Mouse (Mus musculus) spleen, adult 12 weeks (tissue): ENCODE results near the gene Itga3.
"Not testable (repeated sequence)": the region's sequence is repeated elsewhere in the genome, so short reads cannot be mapped to it uniquely, and the experiment has no call there.

ENCODE experiments used
- DNase-seq: peaks from one replicate; pipeline ENCODE4 v3.0.0; 2022; ENCODE audit warnings: low spot score

Gene Itga3

DNA sequence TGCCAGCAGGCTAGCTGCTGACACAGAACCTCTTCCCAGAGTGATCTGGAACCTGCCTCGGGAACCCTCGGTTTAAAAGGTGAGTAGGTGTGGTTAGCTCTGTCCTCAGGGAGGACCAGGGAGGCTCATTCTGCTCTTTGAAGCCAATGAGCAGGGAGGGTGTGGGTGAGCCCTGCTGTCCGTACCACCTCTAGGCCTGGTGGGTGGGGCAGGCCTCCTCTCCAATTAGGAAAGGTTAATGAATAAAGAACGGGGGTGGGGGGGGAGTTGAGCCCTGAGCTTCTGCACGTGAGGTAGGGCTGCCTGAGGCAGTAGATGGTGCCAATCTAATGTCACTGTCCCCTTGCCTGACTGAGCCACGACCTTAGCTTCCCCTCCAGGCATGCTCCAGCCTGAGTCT is 43.7 kb downstream of the Itga3 start:
- DNase-seq: no peak

- DNase-seq: no peak
These were observed 48.6 kb downstream of the Itga3 start for GRCm38 (mm10) chr11:95027850-95028470.

- no peak for DNase-seq
These were observed 49.8 kb downstream of the Itga3 start for GRCm38 (mm10) chr11:95026849-95027248.

DNA sequence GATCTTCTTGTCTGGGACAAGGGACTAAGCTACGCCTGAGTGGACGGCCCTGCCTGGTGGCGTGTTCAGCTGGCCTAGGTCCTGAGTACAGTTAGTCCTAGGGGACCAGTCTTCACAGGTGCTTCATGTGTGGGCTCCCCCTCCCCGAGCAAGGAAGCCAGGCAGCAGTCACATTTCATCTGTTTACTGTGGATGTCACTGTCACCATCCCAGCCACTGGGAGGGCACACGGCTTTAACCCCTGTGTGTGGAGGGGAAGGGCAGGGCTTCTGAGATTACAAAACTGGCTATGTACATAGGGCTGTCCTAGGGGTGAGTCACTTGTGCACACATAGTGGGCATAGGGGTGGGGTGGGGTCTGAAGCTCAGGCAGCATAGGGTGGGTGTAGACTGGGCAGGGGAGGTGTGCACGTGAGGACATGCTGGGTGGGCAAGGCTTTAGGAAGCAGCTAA is 50.5 kb downstream of the Itga3 start:
- no peak for DNase-seq

DNA sequence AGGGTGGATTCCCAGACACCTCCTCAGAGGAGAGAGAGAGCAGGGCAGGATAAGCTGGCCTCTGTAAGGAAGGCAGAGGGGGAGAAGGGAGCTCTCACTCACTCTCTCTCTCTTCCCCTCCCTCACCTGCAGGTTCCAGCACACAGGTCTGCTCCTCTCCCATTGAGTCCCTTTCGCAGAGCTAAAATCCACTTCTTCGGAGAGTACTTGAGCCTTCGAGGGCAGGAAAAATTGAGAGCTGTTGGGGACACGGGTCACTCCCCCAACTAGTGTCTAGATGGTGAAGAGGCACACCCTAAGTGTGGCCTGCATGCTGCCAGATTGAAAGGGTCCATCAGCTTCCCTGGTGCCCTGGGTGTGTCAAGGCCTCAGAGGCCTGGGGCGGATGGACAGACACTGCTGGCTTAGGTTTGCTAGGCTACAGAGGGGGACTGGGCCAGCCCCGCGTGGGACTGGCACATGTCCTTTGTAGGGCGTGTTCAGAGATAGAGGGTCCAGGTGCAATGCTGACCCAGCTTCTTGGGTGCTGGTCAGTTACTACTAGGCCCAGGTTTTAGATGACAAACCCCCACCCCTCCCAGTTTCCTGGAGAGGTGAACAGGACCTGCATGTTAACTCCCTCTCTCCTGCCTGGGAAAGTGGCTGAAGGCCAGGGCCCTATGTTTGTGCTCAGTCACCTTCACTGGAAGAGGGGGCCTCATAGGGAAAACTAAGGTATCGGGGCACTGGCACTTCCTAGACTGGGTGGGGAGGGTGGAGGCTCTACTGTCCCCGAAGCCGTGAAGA is 51.2 kb downstream of the Itga3 start:
- no peak for DNase-seq

DNA sequence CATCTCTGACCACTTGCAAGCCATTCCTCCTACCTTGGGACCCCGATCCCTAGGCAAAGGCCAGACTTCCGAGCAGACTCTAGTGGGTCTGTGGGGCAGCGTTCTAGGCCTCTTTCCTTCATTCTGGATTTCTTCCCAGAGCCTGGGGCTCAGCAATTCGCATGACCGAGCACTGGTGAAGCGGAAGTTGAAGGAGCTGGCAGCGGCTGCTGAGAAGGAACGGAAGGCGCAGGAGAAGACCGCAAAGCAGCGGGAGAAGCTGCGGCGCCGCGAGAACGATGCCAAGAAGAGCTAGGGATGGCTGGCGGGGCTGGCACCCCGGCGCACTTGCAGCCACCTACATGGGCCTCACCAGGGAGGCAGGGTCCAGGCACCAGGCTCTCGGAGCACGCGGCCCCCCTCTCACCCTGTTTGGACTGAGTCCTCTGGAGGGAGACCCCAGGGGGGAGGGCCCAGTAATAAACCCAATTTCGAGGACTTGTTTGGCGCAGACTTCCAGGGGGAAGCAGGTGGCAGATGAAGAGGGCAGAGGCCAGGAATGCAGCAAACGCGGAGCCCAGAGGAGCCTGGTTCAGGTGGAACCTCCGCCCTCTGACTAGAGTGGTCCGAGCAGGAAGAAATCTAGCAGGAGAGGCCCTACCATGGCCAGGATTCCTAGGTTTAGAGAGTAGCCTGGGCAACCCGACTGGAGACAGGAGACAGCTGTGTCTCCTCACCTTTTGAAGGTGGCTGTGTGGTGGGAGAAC is 52.0 kb downstream of the Itga3 start:
- DNase-seq: no peak

GRCm38 (mm10) chr11:95023481-95023880 is 53.1 kb downstream of the Itga3 start:
- DNase-seq: no peak

- no peak for DNase-seq
These were observed 54.2 kb downstream of the Itga3 start for GRCm38 (mm10) chr11:95022237-95022992.

- no peak for DNase-seq
These were observed 61.1 kb downstream of the Itga3 start for GRCm38 (mm10) chr11:95015484-95015883.

- no peak for DNase-seq
These were observed 64.1 kb downstream of the Itga3 start for GRCm38 (mm10) chr11:95012487-95012886.

GRCm38 (mm10) chr11:95012075-95012474 is 64.5 kb downstream of the Itga3 start:
- DNase-seq: peak; percentile 62

DNA sequence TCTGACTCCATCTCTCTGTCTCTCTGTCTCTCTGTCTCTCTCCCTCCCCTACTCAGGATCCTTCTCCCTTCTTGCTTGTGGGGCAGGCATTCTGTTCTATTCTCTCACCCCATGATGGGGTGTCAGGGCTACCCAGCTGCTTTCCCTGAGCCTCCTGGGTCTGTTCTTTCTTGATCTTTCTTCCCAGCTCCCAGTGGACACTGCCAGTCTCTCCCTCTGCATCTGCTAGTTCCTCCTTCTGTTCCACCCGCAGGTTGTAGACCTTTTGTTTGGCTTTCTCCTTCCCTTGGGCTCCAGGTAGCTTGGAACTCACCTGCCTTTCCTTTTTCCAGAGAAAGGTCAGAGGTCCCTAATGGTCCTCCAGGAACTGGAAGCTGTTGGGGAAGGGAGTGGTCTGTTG is 65.2 kb downstream of the Itga3 start:
- DNase-seq: no peak

DNA sequence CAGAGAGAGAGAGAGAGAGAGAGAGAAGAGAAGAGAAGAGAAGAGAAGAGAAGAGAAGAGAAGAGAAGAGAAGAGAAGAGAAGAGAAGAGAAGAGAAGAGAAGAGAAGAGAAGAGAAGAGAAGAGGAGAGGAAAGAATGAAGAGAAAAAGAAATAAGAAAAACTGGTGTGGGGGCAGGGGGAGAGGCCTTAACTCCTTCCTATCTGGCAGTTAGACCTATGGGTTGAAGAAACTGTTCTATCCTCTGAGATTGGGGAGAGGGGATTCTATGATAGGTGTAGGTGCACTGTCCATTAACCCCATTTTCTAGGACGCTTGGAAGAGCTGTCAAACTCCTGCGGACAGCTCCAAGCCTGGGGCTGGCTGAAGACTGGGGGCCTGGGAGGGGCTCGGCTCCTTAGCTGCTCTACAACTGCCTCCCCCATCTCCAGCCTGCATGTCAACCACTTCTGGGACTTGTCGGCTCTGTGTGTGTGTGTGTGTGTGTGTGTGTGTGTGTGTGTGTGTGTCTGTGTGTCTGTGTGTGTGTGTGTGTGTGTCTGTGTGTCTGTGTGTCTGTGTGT is 65.7 kb downstream of the Itga3 start:
- not testable (repeated sequence) for DNase-seq

- DNase-seq: no peak
These were observed 66.4 kb downstream of the Itga3 start for GRCm38 (mm10) chr11:95010141-95010739.

GRCm38 (mm10) chr11:95009629-95010014 is 67.0 kb downstream of the Itga3 start, which contains the start of gene Samd14:
Gene Samd14, plus strand, starts transcription at chr11:95009879.
- no peak for DNase-seq

- DNase-seq: no peak
These were observed 67.7 kb downstream of the Itga3 start for GRCm38 (mm10) chr11:95008661-95009628.

DNA sequence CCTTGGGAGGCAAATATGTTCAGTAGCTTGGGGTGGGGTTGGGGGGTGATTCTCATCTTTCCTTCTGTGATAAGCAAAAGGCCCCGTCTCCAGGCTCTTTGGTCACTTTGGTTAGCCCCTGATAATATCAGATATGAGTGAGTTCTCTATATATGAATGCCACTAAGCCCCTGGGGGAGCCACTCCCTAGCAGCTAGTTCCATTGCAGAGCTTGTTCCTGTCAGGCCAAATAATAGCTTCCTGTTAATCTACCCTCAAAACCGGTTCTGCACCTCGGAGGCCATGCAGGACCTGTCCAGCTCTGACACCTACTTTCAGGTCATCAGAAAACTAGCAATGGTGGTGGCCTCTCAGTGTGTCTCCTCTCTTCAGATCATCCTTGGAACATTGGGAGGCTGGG is 69.2 kb downstream of the Itga3 start:
- no peak for DNase-seq

- peak; percentile 70 for DNase-seq
These were observed 69.9 kb downstream of the Itga3 start for GRCm38 (mm10) chr11:95006525-95007219.

- no peak for DNase-seq
These were observed 70.6 kb downstream of the Itga3 start for GRCm38 (mm10) chr11:95006038-95006437.

GRCm38 (mm10) chr11:95004937-95005198 is 71.7 kb downstream of the Itga3 start:
- no peak for DNase-seq
